Mouse (Mus musculus) heart, embryonic 14.5 days (tissue): ENCODE data around the gene Kcnq1. TPM values are rescaled to one million over a fixed set of nuclear protein-coding genes. Genes with fewer than 3 reads are reported as not detected.
A peak's percentile ranks its signal among the peaks of the same experiment; 100 is the strongest.

ENCODE experiments used
- ATAC-seq: fragments of 200-750 bp; cut with Nextera tagmentation; 2 replicates; pipeline ENCODE4 v1.8.0; 2017; ENCODE audit warnings: low read depth, moderate TSS enrichment; ENCODE audit not compliant: insufficient number of reproducible peaks, insufficient read depth, low FRiP score
- H3K27ac ChIP-seq, 2 experiments: fragments of 200-500 bp in 1 of 2; fragments of 300-500 bp in 1 of 2; sonication (generic) in 1 of 2; replicated peaks in 1 of 2; 2 replicates each; pipeline ENCODE4 v1.5.1; 2012 to 2014; ENCODE audit warnings: low read depth in 2 of 2, low read length in 2 of 2, control low read depth in 1 of 2, mild to moderate bottlenecking in 1 of 2, mixed read lengths in 1 of 2; ENCODE audit not compliant: control insufficient read depth in 1 of 2, insufficient read depth in 1 of 2
- H3K27me3 ChIP-seq: fragments of 300-500 bp; sonication (generic); 2 replicates; pipeline ENCODE4 v1.6.1; 2014; ENCODE audit warnings: mild to moderate bottlenecking, low read length, control low read depth; ENCODE audit not compliant: control insufficient read depth, insufficient read depth
- H3K36me3 ChIP-seq: fragments of 300-500 bp; sonication (generic); 2 replicates; pipeline ENCODE4 v1.6.1; 2014; ENCODE audit warnings: mild to moderate bottlenecking, control low read depth, low read length, mixed read lengths; ENCODE audit not compliant: control insufficient read depth, insufficient read depth
- H3K4me1 ChIP-seq, 2 experiments: fragments of 200-500 bp in 1 of 2; fragments of 300-500 bp in 1 of 2; sonication (generic) in 1 of 2; 2 replicates each; pipeline ENCODE4 v1.6.1; 2012 to 2014; ENCODE audit warnings: low read length in 2 of 2, control low read depth in 1 of 2, mixed read lengths in 1 of 2; ENCODE audit not compliant: control insufficient read depth in 2 of 2, insufficient read depth in 2 of 2
- H3K4me2 ChIP-seq: fragments of 300-500 bp; sonication (generic); 2 replicates; pipeline ENCODE4 v1.6.1; 2014; ENCODE audit warnings: mild to moderate bottlenecking, low read length
- H3K4me3 ChIP-seq, 2 experiments: fragments of 200-500 bp in 1 of 2; fragments of 300-500 bp in 1 of 2; sonication (generic) in 1 of 2; 2 replicates each; pipeline ENCODE4 v1.5.1; 2012 to 2014; ENCODE audit warnings: low read length in 2 of 2, mild to moderate bottlenecking in 2 of 2, control low read depth in 1 of 2, low read depth in 1 of 2, moderate library complexity in 1 of 2; ENCODE audit not compliant: control insufficient read depth in 1 of 2, insufficient read depth in 1 of 2
- H3K9ac ChIP-seq: fragments of 300-500 bp; sonication (generic); 2 replicates; pipeline ENCODE4 v1.6.1; 2014; ENCODE audit warnings: mild to moderate bottlenecking, low read length
- H3K9me3 ChIP-seq: fragments of 300-500 bp; sonication (generic); 2 replicates; pipeline ENCODE4 v1.6.1; 2016; ENCODE audit warnings: low read length, control low read depth; ENCODE audit not compliant: control insufficient read depth
- WGBS: fragments of 180-500 bp; shearing (Covaris S2); extraction: QIAGEN DNeasy Blood & Tissue Kit; methylation state at CpG from one replicate; pipeline ENCODE4 v1.1.7; 2014; 5-methylcytosine and 5-hydroxymethylcytosine counted together
- polyA plus RNA-seq: library from polyadenylated mRNA; unstranded; fragments of >200 nt; fragmentation: Nextera tagmentation; extraction: Ambion mirVana; gene quantifications from 2 replicates; pipeline ENCODE4 v1.2.1, GENCODE M21; 2014

Gene Kcnq1
- polyA plus RNA-seq, 1 experiment from 2014 or later: 28.1 TPM

GRCm38 (mm10) chr7:143386632-143387031, 280.5 kb downstream of the Kcnq1 start:
- ATAC-seq: no peak
- H3K27ac ChIP-seq: peak overlapping the region; percentile 66 to 82
- 26% methylated on average over 1 of the region's 1 CpGs for WGBS

GRCm38 (mm10) chr7:143388783-143389695, 282.9 kb downstream of the Kcnq1 start:
- H3K27me3 ChIP-seq: no peaks in the 10 kb centered on the region
- H3K4me1 ChIP-seq: peaks cover 46 to 58% of the 10 kb centered on the region in 2 experiments
- no peak overlapping the region for H3K4me3 ChIP-seq
- peak; percentile 70 for ATAC-seq
- H3K4me2 ChIP-seq: peak overlapping the region; percentile 31
- no peaks in the 10 kb centered on the region for H3K36me3 ChIP-seq
- H3K9me3 ChIP-seq: peaks cover 4% of the 10 kb centered on the region; the same call in 1 of the 2 replicates
- H3K27ac ChIP-seq: peak overlapping the region; percentile 75 to 92
- WGBS: 28% methylated on average over 27 of the region's 27 CpGs
- peak overlapping the region; percentile 54 for H3K9ac ChIP-seq

More at GRCm38 (mm10) chr7:143386632-143387031, 280.5 kb downstream of the Kcnq1 start:
- Histone ChIP-seq H3K27me3 (no peaks in the 10 kb centered on the region), H3K9me3 (no peaks in the 10 kb centered on the region), H3K4me3 (no peak overlapping the region), H3K4me1 (peaks cover 48 to 64% of the 10 kb centered on the region in 2 experiments), H3K9ac (no peak overlapping the region), H3K36me3 (no peaks in the 10 kb centered on the region), H3K4me2 (no peak overlapping the region)

GRCm38 (mm10) chr7:143389860-143390259, 283.7 kb downstream of the Kcnq1 start:
- Histone ChIP-seq H3K9me3 (peaks cover 4% of the 10 kb centered on the region; the same call in 1 of the 2 replicates), H3K36me3 (no peaks in the 10 kb centered on the region), H3K4me3 (no peak overlapping the region), H3K4me1 (peaks cover 48 to 59% of the 10 kb centered on the region in 2 experiments), H3K9ac (peak overlapping the region; percentile 54; the same call in 1 of the 2 replicates), H3K27me3 (no peaks in the 10 kb centered on the region), H3K4me2 (peak overlapping the region; percentile 40; the same call in 1 of the 2 replicates), H3K27ac (peak overlapping the region; percentile 75 to 92)
- ATAC-seq: no peak
- 7% methylated on average over 2 of the region's 2 CpGs for WGBS

DNA sequence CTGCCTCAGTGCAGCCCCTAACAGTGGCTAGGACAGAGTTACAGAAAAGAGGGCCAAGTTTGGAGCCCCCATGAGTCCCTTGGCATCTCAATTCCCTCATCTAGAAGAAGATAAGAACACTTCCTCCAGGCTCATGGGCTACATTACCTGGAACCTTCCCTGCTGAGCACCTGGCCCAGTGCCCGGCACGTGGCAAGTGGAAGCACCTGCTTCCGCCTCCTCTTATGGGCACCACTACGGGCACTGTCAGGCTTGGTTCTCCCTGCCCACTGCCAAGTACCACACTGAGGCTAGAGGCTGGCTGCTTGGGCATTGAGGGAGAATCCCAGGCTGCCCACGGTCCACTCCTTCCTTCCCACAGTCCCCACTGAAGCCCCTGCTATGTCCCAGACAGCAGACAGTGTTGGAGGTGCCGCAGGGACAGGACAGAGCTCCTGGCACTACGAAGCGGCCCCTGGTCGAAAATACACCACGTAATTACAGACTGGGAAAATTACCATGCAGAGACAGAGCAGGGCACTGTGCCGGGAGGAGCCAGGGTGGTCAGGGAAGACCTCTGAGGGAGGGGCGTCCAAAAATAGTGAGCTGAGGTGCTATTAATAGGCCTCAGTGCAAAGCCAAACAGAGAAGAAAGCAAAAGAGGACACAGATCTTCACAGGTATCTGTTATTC, 284.3 kb downstream of the Kcnq1 start:
- ATAC-seq: no peak
- Histone ChIP-seq H3K4me3 (no peak overlapping the region), H3K27ac (peak overlapping the region; percentile 75 to 92), H3K9ac (peak overlapping the region; percentile 51; the same call in 1 of the 2 replicates), H3K36me3 (no peaks in the 10 kb centered on the region), H3K9me3 (peaks cover 4% of the 10 kb centered on the region; the same call in 1 of the 2 replicates), H3K4me1 (peaks cover 52 to 59% of the 10 kb centered on the region in 2 experiments), H3K4me2 (peak overlapping the region; percentile 40), H3K27me3 (no peaks in the 10 kb centered on the region)
- WGBS: 38% methylated on average over 12 of the region's 12 CpGs

GRCm38 (mm10) chr7:143395113-143395563, 289.0 kb downstream of the Kcnq1 start:
- H3K9me3 ChIP-seq: peaks cover 4% of the 10 kb centered on the region; the same call in 1 of the 2 replicates
- H3K4me2 ChIP-seq: 0 out of 2 replicates have a peak overlapping the region, but pooled peaks have one; percentile 5
- H3K4me3 ChIP-seq: no peak overlapping the region
- no peak overlapping the region for H3K9ac ChIP-seq
- no peaks in the 10 kb centered on the region for H3K36me3 ChIP-seq
- peak overlapping the region; percentile 44 to 70 for H3K27ac ChIP-seq
- WGBS: 11% methylated on average over 9 of the region's 9 CpGs
- peak; percentile 75 for ATAC-seq
- peaks cover 15 to 22% of the 10 kb centered on the region in 2 experiments for H3K4me1 ChIP-seq
- H3K27me3 ChIP-seq: no peaks in the 10 kb centered on the region

GRCm38 (mm10) chr7:143399756-143400155, 293.6 kb downstream of the Kcnq1 start:
- Histone ChIP-seq H3K4me2 (no peak overlapping the region), H3K4me3 (no peak overlapping the region), H3K9ac (no peak overlapping the region), H3K9me3 (no peaks in the 10 kb centered on the region), H3K27ac (no peak overlapping the region), H3K36me3 (no peaks in the 10 kb centered on the region), H3K27me3 (no peaks in the 10 kb centered on the region), H3K4me1 (peaks cover 9 to 15% of the 10 kb centered on the region in 2 experiments)
- 84% methylated on average over 10 of the region's 10 CpGs for WGBS
- no peak for ATAC-seq

DNA sequence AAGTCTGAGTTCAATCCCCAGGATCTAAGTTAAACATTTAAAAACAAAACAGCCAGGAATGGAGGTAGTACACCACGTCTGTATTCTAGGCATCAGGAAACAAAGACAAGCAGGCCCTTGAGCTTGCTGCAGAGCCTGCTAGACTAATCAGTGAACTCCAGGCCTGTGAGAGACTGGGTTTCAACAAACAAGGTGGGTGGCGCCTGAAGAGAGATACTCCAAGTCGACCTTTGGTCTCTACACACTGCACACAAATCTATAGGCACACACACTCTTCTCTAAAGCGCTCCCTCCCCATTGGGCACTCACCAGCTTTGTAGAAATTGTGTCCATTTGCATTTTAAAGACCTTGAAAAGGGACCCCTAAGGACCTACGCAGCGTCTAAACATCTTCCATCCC, 294.4 kb downstream of the Kcnq1 start:
- Histone ChIP-seq H3K9me3 (no peaks in the 10 kb centered on the region), H3K36me3 (no peaks in the 10 kb centered on the region), H3K4me3 (no peak overlapping the region), H3K9ac (no peak overlapping the region), H3K27ac (no peak overlapping the region), H3K4me2 (no peak overlapping the region), H3K4me1 (peaks cover under 1 to 7% of the 10 kb centered on the region in 2 experiments), H3K27me3 (no peaks in the 10 kb centered on the region)
- 50% methylated on average over 6 of the region's 6 CpGs for WGBS
- ATAC-seq: no peak
